Mouse (Mus musculus): Measurements from ENCODE around the gene Heatr9.

Gene Heatr9

DNA sequence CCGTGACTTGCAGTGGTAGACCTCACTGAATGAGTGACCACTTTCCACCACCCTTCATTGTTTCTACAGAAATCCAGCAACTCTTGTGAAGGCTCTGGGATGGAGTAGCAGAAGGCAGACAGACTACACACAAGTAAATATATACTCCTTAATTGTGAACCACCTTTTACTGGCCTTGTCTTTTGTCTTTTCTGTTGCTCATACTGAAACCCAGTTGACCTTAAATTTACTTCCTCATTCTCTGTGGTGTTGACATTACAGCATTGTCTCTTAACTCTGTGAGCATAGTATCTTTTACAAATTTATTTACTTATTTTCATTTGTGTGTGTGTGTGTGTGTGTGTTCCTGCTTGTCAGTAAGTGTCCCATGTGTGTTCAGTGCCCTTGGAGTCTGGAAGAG lies 11.2 kb upstream of the Heatr9 start:
- no peak for DNase-seq (ENCODE audit: inconsistent ontology term)

DNA sequence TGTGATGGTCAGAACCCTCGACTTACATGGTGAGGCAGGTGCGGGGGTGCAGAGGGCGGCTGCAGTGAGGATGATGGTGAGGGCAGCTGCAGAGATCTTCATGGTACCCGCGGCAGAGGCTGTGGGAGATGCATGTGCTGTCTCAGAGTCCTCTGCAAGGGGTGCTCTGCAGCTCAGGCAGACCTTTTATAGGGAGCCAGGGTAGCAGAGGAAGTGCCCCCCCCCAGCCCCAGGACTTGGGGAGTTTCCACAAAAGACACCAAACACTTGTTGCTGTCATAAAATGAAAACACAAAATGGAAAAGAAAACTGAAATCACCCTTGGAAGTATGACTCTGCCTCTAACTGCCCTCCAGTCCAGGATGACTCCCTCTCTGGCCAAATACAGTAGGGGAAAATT lies 8.4 kb upstream of the Heatr9 start, which contains the start of gene Ccl5:
Gene Ccl5, minus strand, starts transcription at position 159 of the 400 bp plus-strand sequence.
- DNase-seq (ENCODE audit: inconsistent ontology term) = no peak

DNA sequence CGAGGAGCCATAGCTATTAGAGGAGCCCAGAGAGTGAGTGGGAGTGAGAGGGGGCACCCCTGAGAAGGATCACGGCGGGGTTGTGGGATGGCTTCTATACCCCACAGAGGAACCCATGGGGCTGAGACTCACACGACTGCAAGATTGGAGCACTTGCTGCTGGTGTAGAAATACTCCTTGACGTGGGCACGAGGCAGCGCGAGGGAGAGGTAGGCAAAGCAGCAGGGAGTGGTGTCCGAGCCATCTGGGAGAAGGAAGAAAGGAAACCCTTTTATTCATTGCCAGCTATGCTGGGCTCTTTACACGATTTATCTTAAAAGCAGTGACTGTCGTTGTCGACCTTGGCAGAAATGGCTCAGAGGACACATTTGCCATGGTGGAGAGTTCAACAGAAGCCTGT lies 7.0 kb upstream of the Heatr9 start:
- no peak for DNase-seq (ENCODE audit: inconsistent ontology term)

DNA sequence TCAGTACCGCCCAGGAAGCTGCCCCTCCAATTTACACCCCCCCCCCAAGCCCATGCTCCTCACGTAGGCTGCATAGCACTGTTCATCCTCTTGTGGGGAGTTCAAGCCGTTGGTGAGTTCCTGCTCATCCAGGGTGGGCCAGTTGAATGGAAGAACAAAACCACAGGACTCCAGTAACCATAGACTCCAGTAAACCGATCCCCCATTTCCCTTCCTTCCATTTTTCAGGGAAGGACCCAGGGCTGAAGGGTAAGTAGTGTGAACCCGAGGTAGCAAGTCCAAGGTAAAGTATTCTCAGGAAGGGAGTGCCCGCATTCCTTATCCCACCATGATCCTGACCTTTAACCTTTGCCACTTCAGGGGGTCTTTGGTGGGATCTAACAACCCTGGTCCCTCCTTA lies 3.6 kb downstream of the Heatr9 start:
- no peak for DNase-seq (ENCODE audit: inconsistent ontology term)

DNA sequence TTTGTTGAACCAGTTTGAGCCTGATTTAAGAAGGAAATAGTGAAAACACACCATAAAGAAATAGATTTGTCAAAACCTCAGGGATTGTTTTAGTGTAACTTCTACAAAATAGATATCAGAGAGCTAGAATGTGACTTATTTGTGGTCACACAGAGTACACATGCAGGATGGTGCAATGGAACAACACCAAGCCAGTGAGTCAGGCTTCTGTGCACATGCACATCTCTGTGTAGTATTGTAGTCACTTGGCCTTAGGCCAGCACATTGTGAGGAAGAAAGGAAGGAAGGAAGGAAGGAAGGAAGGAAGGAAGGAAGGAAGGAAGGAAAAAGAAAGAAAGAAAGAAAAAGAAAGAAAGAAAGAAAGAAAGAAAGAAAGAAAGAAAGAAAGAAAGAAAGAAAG lies 4.8 kb downstream of the Heatr9 start:
- no peak for DNase-seq (ENCODE audit: inconsistent ontology term)

DNA sequence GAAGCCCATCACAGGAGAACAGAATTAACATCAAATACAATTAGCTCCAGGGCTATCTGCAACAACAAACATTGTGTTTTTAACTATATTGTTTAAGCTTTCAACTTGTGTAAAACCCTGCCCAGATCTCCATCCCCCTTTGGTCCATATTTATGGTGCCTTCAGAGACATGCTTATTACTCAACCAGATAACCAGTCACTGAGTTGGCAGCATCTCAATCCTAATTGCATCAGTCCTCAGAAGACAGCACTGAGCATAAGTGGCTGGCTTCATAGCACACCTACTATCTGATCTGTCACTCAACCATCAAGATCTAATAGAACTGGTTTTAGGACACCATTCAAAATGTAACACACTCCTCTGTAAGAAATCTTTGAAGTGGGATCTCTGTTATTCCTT lies 12.5 kb downstream of the Heatr9 start:
- DNase-seq (ENCODE audit: inconsistent ontology term) = no peak

DNA sequence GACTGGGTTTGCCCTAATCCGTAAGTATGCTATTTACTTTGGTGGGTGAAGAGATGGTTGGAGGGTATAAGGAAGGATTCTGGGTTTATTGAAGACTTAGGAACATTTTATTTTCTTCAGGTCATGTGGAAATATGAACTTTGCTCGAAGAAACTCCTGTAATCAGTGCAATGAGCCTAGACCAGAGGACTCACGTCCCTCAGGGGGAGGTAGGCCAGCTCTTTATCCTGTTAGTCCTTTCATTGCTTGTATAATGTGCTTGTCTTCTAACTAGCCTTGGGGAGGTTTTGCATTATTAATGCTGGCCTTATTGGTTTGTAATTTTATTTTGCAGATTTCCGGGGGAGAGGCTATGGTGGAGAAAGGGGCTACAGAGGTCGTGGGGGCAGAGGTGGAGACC lies 17.7 kb downstream of the Heatr9 start:
- no peak for DNase-seq (ENCODE audit: inconsistent ontology term)

DNA sequence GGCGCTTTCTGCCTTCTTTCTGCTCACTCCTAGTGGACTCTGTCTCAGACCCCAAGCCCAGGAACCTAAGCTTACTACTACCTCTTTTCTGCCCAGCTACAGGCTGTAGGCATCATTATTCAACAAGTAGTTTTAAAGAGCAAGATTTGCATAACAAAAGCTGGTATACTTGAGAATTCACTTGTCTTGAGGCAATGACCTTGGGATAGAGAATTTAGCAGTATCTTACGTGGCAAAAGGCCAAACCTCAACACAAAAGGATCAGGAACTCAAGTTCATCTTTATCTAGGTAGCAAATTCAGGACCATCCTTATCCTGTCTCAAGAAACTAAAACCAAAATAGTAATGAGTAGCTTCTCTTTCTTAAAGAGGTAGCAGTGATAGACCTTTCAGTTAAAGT lies 26.4 kb downstream of the Heatr9 start:
- no peak for DNase-seq (ENCODE audit: inconsistent ontology term)

DNA sequence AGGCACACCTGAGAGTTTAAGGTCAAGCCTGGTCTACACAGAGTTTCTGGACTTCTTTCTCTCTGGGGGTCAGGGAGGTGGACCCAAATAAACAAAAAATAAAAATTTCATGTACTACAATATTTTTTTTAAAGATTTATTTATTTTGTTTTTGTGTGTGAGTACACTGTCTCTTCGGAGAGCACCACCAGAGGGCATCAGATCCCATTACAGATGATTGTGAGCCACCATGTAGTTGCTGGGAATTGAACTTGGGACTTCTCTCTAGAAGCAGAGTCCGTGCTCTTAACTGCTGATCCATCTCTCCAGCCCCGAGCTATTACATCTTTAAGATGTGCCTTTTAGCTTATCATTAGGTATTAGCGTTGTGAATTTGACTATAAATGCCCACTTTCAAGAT lies 30.5 kb downstream of the Heatr9 start:
- no peak for DNase-seq (ENCODE audit: inconsistent ontology term)

DNA sequence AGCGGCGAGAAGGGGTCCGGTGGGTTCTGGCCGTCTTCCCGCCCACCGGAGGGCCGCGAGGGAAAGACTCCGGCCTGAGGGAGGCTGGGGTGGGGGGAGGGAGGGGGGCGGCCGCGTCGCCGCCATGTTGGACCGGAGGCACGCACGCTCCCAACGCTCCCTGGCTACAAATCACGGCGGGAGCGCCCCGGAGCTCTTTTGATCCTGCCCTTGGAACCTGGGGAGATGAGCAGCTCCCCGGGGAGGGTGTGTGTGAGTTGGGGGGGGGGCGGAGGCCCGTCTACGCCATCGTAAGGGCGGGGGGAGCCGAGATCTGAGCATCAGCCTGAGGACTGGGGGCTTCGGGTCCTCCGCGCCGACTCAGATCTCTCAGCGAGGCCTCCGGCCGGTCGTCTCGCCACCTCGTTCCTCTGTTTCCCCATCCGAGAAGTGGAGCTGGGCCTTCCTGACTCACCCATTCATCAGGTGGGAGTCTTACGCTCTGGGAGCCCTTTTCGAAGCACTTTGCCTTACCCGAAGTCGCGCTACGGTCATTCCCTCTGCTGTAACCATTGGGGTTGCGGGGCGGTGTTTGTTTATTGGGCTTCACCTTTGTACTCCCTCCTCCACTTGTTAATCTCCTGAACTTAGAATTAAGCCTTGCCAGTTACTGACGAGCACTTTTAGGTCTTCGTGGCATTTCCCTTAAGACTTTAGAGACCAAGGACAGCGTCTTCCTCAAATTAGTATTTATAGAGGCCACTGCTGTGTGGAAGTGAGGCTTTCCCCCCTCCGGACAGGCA lies 48.5 kb downstream of the Heatr9 start:
- DNase-seq (ENCODE audit: inconsistent ontology term) = no peak

DNA sequence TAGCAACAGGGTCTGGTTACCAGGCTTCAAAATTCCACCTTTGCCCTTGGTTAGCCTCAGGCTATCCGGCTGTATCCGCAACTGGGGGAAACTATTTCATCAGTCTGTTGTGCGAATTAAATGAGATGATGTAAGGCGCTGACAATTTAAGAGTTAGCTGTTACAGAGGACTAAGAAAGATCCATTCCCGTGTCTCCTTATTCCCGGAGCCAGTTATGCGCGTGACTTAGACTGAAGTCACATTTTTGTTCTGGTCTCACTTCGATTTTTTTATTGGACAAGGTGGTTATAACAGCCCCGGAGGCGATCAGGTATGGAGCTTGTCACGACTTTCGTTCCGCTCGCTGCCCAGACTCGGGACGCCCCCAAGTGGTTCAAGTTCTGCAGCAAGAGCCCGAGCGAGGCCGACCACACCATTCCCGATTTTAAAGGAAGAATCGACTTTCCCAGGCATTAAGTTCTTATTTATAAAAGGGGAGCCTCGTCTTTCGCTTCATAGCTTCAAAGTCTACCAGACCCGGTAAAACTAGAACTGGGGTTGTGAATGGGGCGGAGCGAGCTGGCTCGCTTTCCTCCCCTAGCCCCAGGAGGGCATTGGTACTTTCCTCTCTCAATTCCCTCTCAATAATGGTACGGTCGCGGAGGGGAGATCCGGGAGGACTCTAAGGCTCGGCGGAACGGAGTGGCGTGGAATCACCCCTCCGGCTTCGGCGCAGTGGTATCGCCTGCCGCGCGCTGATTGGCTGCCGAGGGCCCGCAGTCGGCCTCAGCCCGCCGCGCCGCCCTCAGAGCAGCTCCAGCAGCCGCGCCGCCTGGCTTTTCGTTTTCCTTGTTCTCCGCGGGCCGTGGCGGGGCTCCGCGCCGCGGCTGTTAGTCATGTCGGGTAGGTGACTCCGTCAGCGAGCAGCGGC lies 49.4 kb downstream of the Heatr9 start, which contains the start of gene Taf15:
Gene Taf15, plus strand, starts transcription at position 763 of the 911 bp plus-strand sequence.
- peak; percentile 99 for DNase-seq (ENCODE audit: inconsistent ontology term)

DNA sequence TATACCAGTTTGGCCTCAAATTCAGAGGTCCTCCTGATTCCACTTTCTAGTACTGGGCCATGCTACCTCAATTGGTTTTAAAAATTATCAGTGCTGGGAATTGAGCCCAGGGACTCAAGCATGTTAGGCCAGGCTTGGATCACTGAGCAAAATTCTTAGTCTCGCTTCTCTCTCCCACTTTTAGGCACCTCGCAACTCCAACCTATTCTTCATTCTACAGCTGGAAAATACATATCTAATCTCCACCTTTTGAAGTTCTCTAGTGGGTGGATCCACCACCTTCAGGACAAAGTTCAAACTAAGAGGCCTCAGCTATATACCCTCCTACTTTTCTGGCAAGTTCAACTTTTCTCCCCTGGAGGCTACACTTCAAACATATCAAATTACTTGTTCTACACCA lies 50.2 kb downstream of the Heatr9 start:
- DNase-seq (ENCODE audit: inconsistent ontology term) = no peak

DNA sequence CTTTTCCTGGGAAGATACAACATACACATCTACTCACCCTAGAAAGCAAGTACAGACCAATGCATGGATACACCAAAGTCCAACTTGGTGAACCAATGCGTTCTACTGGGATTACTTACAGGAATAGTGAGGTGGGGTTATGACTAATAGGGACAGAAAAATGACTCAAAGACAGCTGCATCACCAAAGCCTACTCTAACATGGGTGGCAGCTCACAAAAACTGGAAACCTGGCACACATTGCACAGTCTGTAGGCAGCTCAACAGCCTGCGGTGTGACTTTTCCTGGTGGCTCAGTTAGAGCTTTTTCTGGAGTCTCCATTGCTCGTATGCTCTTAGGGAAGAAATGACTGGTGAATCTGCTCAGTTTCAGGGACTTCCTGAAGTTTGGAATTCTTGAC lies 53.2 kb downstream of the Heatr9 start:
- DNase-seq (ENCODE audit: inconsistent ontology term) = no peak

DNA sequence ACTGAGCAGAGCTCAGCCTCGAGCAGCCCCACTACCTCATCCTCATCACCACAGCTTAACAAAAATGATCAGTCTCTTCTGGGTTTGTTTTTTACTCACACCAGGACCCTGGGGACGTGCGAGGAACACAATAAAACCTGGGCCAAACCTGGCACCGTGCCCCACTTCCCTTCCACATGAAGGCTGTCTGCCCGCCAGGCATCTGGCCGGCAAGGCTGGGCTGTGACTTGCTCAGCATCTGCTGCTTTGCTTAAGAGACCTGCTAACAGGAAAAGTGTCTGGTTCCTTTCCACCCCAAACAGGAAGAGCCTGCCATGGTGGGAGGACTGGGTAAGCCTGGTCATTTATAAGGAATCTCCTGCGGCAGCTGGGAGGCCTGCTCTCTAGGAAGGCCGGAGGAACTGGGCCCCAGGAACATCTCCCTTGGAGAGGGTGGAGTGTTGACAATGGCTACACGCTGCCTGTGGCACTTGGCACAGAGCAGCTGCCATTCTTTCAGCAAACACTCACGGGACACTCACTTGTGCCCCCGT lies 54.8 kb downstream of the Heatr9 start:
- no peak for DNase-seq (ENCODE audit: inconsistent ontology term)

DNA sequence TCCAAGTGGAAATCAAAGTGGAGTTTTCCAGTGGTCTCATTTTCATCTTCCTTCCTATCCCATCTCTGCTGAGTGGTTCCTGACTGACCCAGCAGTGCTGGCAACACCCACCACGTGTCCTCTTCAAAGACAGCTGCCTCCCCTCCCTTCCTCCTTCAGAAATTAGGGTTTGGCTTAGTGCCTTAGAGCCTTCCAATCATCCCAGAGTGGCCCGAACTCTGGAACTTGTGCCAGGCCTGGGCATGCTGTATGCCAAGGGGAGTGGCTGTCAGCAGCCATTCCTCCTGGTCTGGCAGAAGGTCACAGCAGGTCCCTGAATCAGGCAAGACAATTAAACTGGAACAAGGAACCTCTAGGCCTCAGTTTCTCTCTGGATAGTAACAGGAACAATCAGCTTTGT lies 56.0 kb downstream of the Heatr9 start:
- DNase-seq (ENCODE audit: inconsistent ontology term) = peak; percentile 73

DNA sequence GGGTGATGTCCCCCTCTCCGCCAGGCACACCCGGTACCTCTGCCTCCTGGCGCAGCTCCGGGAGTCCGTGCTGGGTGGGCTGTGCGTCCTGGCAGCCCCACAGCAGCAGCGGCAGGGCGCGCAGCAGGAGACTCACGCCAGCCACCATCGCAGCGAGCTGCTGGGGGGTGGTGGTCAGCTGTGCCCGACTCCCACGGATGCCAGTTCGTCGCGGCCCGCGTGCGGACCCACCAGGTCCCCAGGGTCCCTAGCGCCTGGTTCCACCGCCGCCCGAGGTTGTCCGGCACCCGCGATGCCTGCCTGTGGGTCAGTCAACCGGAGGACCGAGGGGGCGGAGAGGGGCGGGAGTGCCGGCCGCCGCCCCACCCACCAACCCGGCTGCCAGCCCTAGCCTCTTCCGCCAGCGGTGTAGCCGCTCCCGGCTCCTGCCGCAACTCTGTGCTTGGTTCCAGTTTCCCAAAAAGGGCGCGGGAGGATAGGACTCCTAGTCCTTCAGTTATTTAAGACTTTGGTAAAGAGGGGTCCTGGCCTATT lies 59.2 kb downstream of the Heatr9 start, which contains the start of gene Mmp28:
Gene Mmp28, minus strand, starts transcription at position 361 of the 534 bp plus-strand sequence.
- peak; percentile 81 for DNase-seq (ENCODE audit: inconsistent ontology term)
